Mouse (Mus musculus) thymus, adult 2 months (tissue): ENCODE results near the gene Rad50. TPM values are rescaled to one million over a fixed set of nuclear protein-coding genes. Genes with fewer than 3 reads are reported as not detected.

Experiments
- DNase-seq: peaks from one replicate; pipeline ENCODE4 v3.0.0; 2021
- H3K27ac ChIP-seq: fragments of 200-500 bp; 2 replicates; pipeline ENCODE4 v1.5.1; 2012; ENCODE audit warnings: low read length, control low read depth; ENCODE audit not compliant: control insufficient read depth, insufficient read depth
- H3K27me3 ChIP-seq: fragments of 200-500 bp; 2 replicates; pipeline ENCODE4 v1.6.1; 2012; ENCODE audit warnings: mild to moderate bottlenecking, low read length, moderate library complexity, mixed read lengths; ENCODE audit not compliant: control insufficient read depth, insufficient read depth
- H3K36me3 ChIP-seq: fragments of 200-500 bp; 2 replicates; pipeline ENCODE4 v1.6.1; 2012; ENCODE audit warnings: mild to moderate bottlenecking, low read length, moderate library complexity; ENCODE audit not compliant: control insufficient read depth, insufficient read depth
- H3K4me1 ChIP-seq: fragments of 200-500 bp; replicated peaks from 2 replicates; pipeline ENCODE4 v1.6.1; 2012; ENCODE audit warnings: low read length; ENCODE audit not compliant: control insufficient read depth, insufficient read depth
- H3K4me3 ChIP-seq: fragments of 200-500 bp; 2 replicates; pipeline ENCODE4 v1.5.1; 2012; ENCODE audit warnings: mild to moderate bottlenecking, low read length, control low read depth, moderate library complexity; ENCODE audit not compliant: control insufficient read depth, insufficient read depth
- CTCF ChIP-seq: fragments of 200-500 bp; IDR thresholded peaks from 2 replicates; pipeline ENCODE4 v1.5.1; 2012; ENCODE audit warnings: mild to moderate bottlenecking, control low read depth, low read length, moderate library complexity, borderline replicate concordance; ENCODE audit not compliant: control insufficient read depth, poor library complexity, insufficient read depth; ENCODE audit errors: extremely low read depth
- POLR2A ChIP-seq: fragments of 200-500 bp; IDR thresholded peaks from 2 replicates; pipeline ENCODE4 v1.6.1; 2012; ENCODE audit warnings: mild to moderate bottlenecking, low read length, control low read depth, moderate library complexity; ENCODE audit not compliant: control insufficient read depth, poor library complexity, insufficient read depth; ENCODE audit errors: extremely low read depth
- WGBS: fragments of 180-500 bp; shearing (Covaris S2); methylation state at CpG from one replicate; pipeline ENCODE4 v1.1.7; 2018; 5-methylcytosine and 5-hydroxymethylcytosine counted together
- polyA plus RNA-seq: library from polyadenylated mRNA; depleted of rRNA; stranded (reverse); fragments of >200 nt; gene quantifications from 2 replicates; pipeline ENCODE4 v1.2.3, GENCODE M21; 2012

The Rad50 gene
- polyA plus RNA-seq, 1 experiment, result 8.3 TPM

DNA sequence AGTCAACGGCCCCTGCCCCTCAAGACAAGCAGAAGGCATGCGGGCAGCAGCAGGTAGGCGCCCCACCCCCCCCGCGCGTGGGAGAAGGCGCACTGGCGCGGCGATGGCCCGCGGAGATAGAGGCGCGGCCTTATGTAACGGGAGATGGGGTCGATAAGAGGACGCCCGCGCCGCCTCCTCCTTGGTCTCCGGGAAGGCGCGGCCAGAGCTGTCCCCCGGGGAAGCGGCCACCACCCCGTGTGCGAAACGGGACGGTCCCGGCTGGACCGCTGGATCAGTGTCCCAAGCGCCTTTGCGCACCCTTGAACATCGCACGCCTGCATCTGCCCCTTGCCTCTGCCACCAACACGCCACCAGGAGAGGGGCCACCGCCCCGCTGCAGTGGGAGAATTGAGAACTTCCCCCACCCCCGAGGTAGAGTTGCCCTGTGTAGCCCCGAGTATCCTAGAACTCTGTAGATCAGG is 70.9 kb downstream of the Rad50 start:
- H3K27me3 ChIP-seq, result no peaks in the 10 kb centered on the region
- TF ChIP-seq POLR2A, result no peak
- no peak for TF ChIP-seq CTCF
- no peaks in the 10 kb centered on the region for H3K36me3 ChIP-seq
- H3K4me3 ChIP-seq, result peak overlapping the region; percentile 17; the same call in 1 of the 2 replicates
- DNase-seq, result no peak
- 4% methylated on average over 40 of the region's 40 CpGs for WGBS
- no peak overlapping the region for H3K27ac ChIP-seq
- H3K4me1 ChIP-seq, result peaks cover 9% of the 10 kb centered on the region

DNA sequence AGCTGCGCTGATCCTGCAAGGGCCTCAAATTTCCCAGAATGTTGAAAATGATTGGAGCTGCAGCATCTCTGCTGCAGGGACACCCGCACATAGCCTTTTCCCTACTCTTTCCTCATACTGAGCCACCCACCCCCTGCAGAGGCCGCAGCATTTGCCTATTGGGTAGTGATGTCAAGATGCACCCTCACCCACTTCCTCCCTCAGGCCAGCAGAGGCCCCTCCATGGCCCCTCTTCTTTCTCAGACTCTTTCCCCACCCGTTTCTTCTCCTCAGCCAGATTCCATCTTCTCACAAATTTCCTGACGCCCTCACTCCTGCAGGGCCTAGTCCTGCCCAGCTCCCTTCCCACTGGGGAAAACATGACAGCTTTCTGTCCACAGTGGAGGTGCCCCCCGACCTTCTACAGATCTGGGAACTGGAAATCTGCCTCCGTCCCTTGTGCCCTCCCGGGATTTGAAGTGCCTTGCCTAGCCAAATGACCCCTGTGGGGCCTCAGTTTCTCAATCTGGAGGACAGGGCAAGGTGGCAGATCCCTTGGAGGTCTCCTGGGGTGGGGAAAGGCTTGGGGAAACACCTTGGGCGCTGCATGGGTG is 71.4 kb downstream of the Rad50 start:
- Histone ChIP-seq H3K27ac (no peak overlapping the region), H3K4me1 (peaks cover 9% of the 10 kb centered on the region), H3K4me3 (no peak overlapping the region), H3K36me3 (no peaks in the 10 kb centered on the region), H3K27me3 (no peaks in the 10 kb centered on the region)
- DNase-seq, result no peak
- WGBS, result 72% methylated on average over 9 of the region's 9 CpGs
- TF ChIP-seq POLR2A (no peak), CTCF (no peak)

DNA sequence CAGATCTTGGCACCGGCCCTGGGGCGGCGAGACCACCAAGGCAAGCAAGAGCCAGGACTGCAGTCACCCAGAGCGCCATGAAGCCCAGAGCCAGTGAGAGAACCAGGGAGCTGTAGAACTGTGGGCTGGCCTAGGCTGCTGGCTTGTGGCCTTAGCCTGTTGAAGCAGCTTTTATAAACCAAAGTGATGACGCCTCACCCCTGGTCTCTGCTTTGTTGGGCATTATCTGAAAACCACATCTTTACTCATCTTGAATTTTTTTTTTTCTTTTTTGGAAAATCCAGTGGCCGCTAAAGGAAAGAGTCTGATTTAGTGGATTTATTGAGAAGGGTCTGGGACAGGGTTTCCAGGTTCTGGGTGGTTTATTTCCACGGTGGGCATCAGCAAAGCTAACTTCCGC is 72.6 kb downstream of the Rad50 start, which contains the start of gene Il13:
Il13 (minus strand) TSS at position 147 of the 400 bp plus-strand sequence.
- no peak within 1 kb of the TSS for H3K4me3 ChIP-seq
- no peak within 1 kb of the TSS for H3K27ac ChIP-seq
- TF ChIP-seq CTCF (no peak), POLR2A (no peak)
- H3K4me1 ChIP-seq, result peaks cover 9% of the 10 kb centered on the region
- no peaks in the 10 kb centered on the region for H3K27me3 ChIP-seq
- no peaks in the 10 kb centered on the region for H3K36me3 ChIP-seq
- 88% methylated on average over 8 of the region's 8 CpGs for WGBS
- DNase-seq, result no peak

DNA sequence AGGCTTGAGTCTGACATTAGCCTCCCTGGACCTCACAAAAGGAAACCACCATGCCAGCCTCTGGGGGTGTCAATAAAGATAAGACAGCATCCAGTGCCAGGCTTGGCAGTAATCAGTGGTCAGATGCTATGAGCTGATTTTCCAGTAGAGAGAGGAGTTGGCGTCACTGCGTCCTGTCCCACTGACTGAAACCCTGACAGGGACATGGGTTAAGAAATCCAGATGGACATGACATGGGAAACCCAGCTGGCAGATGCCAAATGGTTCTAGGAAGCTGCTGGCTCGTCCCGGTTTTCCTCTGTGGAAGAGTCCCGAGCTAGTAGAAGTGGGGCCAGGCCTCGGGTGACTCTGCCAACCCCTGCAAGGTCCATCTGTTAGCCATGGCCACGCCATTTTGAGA is 73.5 kb downstream of the Rad50 start:
- 94% methylated on average over 7 of the region's 7 CpGs for WGBS

DNA sequence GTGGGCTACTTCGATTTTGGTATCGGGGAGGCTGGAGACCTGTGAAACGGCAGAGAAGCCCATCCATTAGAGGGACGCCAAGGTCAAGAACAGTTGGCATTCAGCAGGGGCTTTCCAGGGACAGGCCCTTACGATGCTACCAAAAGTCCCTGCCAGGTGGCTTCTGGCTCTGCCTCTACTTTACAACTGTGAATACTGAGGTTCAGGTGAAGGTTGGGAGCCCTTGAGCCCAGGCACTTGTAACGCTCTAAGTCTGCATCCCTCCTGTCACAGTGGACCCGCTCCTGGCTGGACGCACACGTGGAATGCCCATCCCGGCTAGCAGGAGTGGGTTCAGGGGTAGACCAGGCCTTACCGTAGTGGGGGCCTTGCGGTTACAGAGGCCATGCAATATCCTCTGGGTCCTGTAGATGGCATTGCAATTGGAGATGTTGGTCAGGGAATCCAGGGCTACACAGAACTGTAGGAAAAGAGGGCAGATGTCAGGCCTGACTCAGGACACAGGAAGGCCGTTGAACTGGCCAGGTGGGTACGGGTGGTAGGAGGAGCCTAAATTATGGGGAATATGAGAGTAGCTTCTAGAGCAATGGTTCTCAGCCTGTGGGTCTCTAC is 74.9 kb downstream of the Rad50 start:
- Histone ChIP-seq H3K27ac (no peak overlapping the region), H3K4me3 (no peak overlapping the region), H3K27me3 (no peaks in the 10 kb centered on the region), H3K4me1 (peaks cover 9% of the 10 kb centered on the region), H3K36me3 (no peaks in the 10 kb centered on the region)
- TF ChIP-seq POLR2A (no peak), CTCF (no peak)
- no peak for DNase-seq
- WGBS, result 92% methylated on average over 14 of the region's 14 CpGs

More for the DNA sequence above, 73.5 kb downstream of the Rad50 start:
- TF ChIP-seq POLR2A, result no peak
- TF ChIP-seq CTCF, result no peak
- no peaks in the 10 kb centered on the region for H3K36me3 ChIP-seq
- DNase-seq, result no peak
- no peaks in the 10 kb centered on the region for H3K27me3 ChIP-seq
- H3K27ac ChIP-seq, result no peak overlapping the region
- H3K4me1 ChIP-seq, result peaks cover 9% of the 10 kb centered on the region
- no peak overlapping the region for H3K4me3 ChIP-seq

DNA sequence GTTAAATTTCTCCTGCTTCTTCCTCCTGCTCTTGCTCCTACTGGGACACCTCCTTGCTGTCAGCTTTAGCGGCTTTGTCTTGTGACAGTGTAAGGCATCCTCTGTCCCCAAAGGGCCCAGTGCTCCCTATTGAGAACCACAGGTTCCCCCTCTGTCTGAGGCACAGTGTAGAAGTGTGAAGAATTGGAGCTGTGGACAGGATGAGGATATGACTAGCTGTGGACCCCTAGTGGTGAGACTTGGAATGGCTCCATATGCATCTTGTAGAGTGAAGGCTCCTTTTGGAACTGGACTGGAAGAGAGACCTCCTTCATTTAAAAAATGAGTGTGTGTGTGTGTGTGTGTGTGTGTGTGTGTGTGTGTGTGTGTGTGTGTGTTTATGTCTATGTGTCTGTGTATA is 79.3 kb downstream of the Rad50 start:
- Histone ChIP-seq H3K27me3 (no peaks in the 10 kb centered on the region), H3K4me1 (no peaks in the 10 kb centered on the region), H3K27ac (no peak overlapping the region), H3K36me3 (no peaks in the 10 kb centered on the region), H3K4me3 (no peak overlapping the region)
- 17% methylated on average over 1 of the region's 1 CpGs for WGBS
- peak; percentile 72 for DNase-seq
- TF ChIP-seq POLR2A, result no peak
- no peak for TF ChIP-seq CTCF
